Mouse (Mus musculus) megakaryocyte, adult 5-6 weeks (primary cell): ENCODE data around the gene Kcnk13. TPM values are rescaled to one million over a fixed set of nuclear protein-coding genes. Genes with fewer than 3 reads are reported as not detected.

ENCODE experiments used
- ATAC-seq: 2 replicates; pipeline ENCODE4 v1.8.0; 2016; ENCODE audit warnings: mild to moderate bottlenecking, inconsistent platforms; ENCODE audit not compliant: poor library complexity, severe bottlenecking
- total RNA-seq, 2 experiments: library from RNA; stranded (forward) in 1 of 2; stranded (reverse) in 1 of 2; fragments of 153-499, 151-499 nt in 1 of 2; fragments of 221-1000, 200-1000 nt in 1 of 2; gene quantifications; 2 replicates each; pipeline versions ENCODE4 v1.2.3 to v1.2.4; 2015 to 2017

The Kcnk13 gene
- total RNA-seq (2015), result 0.16 and 0.23 TPM in 2 replicates
- total RNA-seq (2017), result 0.16 and 0.40 TPM in 2 replicates

DNA sequence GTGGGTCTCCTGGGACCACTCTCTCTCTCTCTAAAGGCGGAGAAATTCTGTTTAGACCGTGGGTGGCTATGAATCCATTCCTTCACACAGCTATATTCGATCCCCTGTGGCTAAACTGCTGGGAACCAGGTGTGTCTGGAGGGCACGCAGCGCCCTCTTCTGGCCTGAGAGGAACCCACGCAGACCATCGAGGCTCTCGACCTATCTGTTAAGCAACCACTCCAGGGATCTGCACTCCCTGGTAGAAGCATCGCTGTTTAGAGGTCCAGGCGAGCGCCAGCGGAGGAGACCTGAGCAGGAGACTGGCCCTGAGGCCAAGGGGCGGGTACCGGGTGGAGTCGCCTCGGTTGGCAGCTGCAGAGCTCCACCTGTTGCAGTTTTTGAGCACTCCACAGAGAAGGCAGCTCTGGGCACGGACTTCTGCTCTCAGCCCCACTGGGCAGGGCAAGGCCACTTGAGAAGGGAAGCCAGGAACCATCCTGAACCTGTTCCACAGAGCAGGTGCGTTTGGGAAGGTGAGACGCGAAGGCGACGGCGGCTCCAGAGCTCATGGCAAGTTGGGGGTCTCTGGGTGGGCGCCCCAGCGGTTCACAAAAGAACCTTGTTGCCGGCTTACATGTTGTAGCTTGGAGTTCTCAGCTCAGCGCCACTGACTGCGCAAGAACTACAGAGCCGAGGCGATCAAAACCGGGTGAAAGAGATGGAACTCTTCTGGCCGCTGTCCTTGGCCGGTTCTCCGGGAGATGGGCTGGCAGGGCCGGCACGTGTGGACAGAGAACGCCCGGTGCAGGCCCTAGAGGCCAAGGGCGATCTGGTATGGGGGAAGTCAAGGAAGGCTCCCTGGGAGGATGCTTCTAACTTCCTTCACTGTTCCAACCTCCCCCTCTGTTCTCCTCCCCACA lies at the start of gene Kcnk13:
Gene Kcnk13 (plus strand): TSS at position 199 of the 902 bp plus-strand sequence.
- ATAC-seq, result peak; percentile 71

DNA sequence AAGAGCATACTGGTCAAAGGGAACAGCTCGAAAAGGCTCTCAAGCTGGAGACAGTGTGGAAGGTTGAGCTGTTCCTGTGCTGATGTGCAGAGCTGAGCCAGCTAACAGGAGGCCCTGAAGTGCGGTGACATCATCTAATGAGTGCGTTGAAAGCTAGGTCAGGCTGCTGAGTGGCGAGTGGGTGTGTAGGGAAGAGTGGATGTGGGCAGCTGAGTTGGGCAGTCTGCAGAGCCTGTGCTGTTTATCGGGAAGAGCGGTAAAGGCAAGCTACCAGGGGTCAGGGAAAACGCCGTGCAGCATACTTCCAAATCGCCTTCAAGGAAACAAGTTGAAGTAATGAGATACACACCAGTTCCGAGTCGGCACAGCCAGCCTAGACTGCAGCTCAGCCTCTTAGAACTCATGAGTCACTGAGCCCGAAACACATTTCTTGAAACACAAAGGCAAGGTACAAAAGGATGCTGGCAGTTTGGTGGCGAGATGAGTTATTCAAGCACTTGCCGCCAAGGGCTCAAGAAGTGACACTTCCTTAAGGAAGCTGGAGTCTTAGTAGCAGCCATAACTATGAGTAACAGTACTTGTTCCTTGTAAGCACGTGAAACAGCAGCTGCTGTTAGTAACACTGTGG lies 46.4 kb upstream of the Kcnk13 start:
- ATAC-seq, result no peak

DNA sequence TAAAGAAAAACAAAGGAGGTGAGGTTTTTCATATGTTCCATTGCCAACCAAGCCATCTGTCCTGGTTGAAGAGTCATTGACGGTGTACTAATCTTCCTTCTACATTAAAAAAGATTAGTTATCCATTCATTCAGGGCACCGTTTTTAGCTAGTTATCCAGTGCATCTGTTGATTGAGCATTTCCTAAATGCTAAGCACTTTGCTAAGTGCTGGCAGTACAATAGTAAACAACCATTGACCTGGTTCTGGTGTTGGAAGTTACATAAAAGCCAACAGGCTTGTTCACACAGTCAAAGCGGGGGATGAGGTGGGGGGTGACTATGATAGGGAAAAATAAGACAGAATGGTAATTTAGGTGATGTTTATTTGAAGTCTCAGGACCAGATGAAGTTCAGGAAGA lies 44.7 kb upstream of the Kcnk13 start:
- no peak for ATAC-seq

DNA sequence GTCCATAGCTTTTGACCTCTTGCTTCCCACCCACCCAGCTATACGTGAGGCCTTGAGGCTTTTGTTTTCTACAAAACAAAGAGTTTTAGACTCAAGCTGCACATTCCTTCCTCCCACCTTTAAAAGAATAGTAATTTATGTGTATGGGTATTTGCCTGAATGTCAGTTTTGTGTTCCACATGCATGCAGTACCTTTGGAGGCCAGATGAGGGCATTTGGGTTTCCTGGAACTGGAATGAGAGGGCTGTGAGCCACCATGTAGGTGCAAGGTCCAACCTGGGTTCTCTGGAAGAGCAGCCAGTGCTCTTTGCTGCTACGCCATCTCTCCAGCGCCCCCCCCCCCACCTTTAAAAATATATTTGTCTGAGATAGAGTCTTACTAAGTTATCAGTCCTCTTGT lies 43.3 kb upstream of the Kcnk13 start:
- ATAC-seq, result 0 out of 2 replicates have a peak, but pooled peaks have one; percentile 27

DNA sequence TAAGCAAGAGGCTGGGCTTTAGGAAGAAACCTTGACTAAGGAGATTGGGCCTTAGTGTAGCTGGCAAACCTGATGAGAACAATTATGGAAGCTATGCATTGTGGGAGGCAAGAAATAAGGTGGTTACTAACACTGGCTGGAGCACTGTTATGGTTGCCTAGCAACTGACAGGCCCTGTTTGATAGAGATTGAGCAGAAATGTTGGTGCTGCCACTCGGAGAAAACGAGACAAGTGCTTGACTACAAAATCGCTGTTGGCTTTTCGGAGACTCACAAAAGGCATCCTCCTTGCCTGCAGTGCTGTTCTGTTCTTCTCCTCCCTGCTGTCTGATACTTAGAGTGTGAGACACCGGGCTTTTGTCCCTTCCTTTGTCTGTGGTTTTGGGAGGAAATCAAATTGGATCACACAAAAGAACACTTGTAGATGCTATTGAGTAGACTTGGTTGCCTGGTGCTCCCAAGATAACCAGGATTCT lies 41.1 kb upstream of the Kcnk13 start:
- ATAC-seq, result no peak

DNA sequence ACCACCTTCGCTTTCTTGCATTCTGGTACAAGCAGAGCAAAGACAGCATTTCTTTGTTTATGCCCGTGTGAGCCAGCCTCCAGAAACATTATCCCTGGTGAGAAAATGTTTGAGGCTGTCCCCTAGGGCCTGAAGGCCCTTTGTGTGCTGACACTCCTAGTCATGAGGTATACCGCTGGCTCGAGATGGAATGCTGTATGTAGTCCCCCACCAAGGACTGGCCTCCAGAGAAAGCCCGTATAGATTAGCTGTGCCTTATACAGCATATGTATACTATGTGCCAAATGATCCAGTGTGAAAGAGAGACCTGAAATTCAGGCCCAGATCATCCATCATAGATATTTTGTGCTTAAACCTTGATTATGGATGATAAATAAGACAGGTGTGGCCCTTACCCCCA lies 40.6 kb upstream of the Kcnk13 start:
- ATAC-seq, result no peak

DNA sequence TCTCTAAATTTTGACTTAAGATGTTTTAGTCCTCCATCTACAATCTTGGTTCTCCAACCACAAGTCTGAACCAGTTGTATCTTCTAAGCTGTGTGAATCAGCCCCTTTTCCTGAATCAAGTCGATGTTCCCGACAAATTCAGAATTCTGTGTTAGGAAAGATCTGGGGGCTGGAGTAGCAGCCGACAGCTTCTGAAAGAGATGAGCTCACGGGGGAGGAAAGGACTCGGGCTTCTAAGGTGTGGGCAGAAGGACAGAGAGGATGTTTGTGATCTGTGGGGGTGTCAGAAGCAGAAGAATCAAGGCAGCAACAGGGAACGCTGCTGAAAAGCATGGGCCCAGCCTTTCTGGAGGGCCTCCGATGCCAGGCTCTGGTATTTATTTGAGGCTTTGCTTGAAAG lies 36.0 kb upstream of the Kcnk13 start:
- no peak for ATAC-seq

DNA sequence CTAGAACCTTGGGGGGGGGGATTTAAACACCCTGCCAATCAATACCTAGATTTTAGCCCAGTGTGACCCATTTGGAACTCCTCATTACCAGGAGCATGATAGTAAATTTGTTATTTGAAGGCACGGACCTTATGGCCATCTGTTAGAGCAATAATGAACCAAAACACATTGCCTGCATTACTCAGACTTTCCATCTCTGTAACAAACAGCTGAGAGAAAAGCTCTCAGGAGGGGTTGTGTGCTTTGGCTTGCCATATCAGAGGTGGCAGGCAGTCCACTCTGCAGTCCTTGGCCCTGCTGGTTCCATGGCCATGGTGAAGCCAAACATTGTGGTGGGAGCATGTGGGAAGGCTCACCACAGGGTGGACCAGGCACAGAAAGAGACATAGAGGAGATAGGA lies 35.1 kb upstream of the Kcnk13 start:
- ATAC-seq, result no peak

DNA sequence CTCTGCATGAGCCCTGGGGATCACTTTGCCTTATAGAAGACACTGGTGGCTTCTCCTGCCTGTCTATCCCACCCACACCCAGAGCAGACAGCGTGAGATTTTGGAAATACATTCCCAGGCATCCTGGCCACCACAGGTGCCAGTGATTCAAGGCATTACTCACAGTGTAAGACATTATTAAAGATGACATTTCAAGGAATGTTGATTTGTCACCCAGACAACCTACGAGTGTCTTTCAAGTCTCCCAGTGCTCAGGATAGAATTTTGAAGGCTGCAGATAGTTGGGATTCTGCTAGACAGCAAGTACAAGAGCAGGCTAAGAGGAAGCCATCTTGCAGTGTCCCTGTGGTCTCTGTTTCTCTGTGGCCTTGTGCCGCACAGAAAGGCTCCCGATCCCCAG lies 32.1 kb upstream of the Kcnk13 start:
- ATAC-seq, result no peak

DNA sequence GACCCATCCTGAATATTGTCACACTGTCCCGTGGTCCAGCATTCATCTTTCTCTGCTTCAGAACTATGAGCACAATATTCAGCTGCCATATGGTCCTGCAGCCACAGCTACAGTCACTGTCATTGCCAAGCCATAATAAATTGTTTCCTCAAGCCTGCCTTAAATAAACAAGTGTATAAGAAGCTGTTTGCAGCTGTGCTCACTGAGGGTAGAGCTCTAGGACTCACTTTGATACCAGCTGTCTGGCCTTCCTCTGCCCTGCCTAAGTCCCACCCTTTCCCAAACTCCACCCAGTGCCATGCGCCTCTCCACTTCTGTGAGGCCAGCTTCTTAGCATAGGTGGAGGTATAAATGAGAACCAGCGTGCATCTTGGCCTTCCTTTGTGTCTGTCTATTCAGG lies 30.7 kb upstream of the Kcnk13 start:
- no peak for ATAC-seq

DNA sequence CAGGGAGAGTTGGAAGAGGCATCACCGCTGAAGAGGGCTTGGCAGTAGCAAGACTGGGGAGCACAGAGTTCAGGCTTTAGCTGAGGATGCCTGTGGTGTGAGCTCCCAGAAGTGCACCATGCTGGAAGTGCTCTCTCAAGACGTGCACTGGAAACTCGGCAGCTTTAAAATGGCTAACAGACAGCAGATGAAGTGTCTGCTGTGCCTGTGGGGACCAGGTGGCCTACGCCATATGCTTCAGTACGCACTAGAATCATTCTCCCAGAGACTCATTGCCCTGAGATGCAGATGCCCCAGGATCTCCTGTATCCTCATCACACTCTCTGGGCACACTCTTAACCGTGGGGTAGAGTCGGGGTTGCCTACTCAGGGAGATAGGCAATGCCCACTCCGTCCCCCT lies 28.9 kb upstream of the Kcnk13 start:
- ATAC-seq, result no peak

DNA sequence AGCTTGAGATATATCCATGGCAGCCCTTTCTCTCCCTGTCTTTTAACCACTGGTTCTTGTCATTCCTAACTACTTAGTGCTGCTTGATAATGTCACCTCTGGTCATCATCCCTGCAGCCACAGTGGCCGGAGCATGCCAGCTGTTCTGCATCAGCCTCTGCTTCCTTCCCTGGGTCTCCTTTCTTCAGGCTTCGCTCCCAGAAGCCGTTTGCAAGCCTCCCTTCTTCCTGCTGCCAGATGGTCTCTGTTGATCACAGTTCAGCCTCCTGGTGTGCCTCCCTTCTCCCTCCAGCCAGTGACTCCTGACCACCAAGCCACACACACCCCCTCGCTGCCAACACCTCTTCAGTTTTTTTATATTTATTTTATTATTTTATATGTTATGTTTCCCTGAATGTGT lies 25.8 kb upstream of the Kcnk13 start:
- ATAC-seq, result no peak

DNA sequence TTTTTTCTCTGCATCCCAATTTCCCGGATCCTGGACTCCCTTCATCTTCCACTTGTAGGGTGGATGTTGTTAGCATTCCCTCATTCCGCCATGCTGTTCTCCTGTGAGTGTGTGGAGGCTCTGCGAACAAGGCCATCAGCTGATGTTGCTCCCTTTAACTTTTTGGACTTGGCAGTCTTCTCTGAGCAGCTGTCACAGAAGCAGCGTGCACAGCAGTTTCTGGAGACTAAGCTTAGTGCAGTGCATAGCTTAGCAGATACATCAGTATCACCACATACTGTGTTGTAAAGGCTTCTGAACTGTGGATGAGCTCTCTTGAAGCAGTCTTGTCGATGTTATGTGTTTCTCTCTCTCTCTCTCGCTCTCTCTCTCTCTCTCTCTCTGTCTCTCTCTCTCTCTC lies 25.1 kb upstream of the Kcnk13 start:
- no peak for ATAC-seq

DNA sequence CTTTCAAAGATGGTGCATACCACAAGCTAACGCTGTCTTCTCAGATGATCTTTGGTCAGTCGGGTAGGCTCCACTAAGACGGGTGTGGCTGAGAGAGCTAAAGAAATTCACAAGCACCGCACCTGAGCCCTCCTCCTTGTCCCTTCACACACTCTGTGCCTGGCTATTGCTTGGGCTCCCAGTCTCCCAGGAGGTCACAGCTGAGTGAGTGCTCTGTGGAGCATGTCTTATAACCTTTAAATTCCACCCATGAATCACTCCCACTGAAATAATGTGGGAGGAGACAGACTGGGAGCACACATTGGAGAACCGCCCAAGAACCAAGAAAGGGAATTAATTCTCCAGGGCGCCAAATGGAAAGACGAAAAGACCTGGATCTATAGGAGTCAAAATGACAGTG lies 23.6 kb upstream of the Kcnk13 start:
- ATAC-seq, result no peak

DNA sequence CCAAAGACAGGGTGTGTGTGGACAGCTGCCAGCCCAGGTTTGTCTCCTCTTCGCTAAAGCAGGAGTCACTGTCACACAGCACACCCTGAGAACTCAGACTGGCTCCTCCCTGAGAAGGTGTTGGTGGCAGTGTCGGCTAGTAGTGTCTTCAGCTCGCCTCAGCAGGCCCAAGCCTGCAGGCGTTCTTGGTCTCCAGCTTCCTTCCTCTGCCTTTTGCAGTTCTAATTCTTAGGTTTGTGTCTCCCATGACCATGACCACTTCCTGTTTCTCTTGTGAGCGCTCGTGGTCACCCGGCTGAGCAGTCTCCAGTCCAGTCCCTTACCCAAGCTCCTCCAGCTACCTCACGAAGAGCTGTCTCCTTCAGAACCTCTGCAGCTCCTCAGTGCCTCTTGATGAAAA lies 21.9 kb upstream of the Kcnk13 start:
- ATAC-seq, result peak; percentile 96

DNA sequence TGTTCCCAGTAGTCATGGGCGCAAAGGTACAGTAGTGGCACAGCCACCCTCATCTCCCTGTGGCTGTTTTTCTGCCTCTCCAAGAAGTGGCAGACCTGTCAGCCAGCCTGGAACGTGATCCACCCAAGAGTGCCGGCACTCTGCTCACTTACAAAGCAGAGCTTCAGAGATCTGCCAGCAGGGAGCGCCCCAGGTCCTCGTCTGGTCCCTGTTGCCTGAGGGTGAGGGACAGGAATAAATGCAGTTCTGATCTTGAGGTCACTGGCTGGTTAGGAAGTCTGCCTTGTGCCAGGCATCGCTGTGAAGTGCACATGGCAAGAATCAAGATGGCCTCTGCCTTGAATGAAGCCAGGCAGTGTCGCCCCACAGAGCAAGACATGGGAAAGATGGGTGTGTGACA lies 11.4 kb upstream of the Kcnk13 start:
- peak; percentile 31; the same call in 1 of the 2 replicates for ATAC-seq

DNA sequence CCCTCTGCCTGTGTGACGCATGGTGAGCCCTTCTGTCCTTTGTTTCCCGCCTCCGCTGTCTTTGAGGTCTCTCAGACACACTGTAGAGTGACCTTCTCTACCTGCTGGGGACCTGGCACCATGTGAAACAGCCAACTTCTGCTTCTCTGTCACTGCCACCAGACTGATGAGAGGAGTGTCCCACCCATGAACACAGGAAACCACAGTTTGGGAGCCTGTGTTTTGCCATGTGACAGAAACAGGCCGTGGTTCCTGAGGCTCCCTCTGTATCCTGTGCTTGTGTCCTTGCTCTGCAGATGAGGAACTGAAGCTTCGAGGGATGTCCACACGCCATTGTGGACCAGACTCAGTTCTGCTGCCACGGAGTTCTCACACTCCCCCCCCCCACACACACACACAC lies 7.9 kb upstream of the Kcnk13 start:
- ATAC-seq, result peak; percentile 92

DNA sequence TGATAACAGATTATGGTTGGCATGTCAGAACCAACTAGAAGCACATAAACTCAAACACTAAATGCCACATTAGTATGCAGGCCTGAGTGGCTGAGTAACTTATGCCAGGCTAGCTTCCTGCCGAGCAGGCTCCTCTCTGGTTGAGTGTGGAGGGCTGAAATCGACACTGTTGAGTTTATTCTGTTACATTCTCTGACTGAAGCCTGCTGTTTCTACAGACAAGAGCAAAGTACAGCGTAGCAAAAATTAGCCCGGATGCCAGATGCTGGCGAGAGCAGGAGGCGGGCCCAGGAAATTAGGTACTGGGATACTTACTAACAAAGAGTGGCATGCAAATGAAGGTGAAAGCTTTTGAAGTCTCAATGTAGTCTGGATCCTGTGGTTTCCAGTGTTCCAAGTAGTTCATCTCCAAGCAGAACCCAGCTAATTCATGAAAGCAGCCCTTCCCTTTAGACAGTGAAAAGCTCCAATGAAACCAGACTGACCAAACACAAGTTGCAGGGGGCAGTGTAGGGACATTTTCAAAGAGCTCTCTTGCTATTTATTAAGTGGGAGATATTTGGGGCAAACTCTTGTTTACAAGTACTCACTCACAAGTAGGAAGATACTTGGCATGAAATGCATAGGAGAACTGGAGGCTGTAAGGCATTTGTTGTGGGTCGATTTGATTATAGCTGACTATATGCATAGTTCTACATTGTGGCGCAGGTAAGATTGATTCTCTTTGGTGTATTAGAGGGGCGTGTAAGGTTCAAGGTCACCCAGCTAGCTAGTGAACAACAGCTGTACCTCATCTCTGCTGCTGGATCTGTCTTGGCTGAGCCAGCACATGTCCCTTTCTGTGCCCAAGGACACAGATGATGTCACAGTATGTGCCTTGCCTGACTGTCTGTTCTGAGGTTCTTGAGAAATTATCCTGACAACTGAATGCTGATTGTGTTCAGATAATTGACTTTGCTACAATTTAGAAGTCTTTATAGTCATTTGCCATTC lies 5.9 kb upstream of the Kcnk13 start:
- no peak for ATAC-seq

DNA sequence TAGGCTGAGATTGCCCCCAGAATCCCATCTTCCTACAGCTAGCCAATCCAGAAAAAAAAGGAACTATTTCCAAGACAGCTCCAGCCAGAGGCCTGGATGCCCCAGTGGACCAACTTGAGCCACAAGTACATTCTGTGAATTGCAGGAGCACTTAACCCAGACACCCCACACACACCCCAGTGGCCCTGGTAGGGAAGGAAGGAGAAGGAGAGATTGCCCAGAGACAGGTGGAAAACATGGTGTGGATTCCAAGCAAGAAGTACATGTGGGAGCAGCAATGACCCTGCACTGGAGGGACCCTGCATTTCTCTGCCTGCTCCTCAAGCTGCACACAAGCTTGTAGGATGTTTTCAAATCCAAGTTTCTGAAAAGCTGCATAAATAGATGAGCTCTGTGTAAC lies 5.0 kb upstream of the Kcnk13 start:
- ATAC-seq, result no peak

DNA sequence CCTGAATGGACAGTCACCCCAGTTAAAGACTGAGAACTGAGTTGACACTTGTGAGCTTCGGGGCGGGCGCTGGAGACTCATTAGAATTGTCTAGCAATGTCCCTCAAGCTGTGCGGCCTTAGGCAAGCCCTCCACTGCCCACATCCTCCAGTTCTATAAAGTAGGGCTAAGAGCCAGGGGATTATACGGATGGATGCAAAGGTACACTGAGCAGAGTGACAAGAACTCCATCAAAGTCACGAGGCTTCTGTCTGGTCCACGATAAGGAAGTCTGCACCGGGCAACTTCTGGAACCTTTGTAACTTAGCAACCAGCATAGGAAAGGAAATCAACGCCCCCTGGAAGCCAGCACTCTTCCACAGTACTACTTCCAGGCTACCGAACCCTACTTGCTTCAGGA lies 4.4 kb upstream of the Kcnk13 start:
- ATAC-seq, result no peak

DNA sequence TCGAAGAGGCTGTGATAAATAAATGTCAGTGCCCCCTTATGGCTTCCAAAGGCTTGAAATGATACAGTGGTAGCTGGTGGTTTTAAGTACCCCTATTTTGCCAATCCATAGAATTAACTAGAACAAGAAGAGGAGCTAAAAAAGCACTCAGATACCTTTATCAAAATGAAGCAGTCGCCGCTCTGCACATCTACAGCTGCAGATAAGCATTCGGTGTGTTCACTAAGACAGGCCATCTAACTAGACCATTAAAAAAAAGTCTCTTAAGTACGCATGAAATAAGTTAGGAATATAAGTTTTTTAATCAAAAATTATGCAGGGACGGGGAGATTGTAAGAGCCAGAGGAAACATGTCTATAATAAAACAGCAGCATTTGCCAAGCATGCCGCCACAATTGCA lies 3.6 kb upstream of the Kcnk13 start:
- ATAC-seq, result no peak
